Mouse (Mus musculus) frontal cortex, adult 2 months (tissue): ENCODE results near the gene Olfr460. TPM values are rescaled to one million over a fixed set of nuclear protein-coding genes. Genes with fewer than 3 reads are reported as not detected.
A peak's percentile ranks its signal among the peaks of the same experiment; 100 is the strongest.
"Not testable (repeated sequence)": the region's sequence is repeated elsewhere in the genome, so short reads cannot be mapped to it uniquely, and the experiment has no call there.

ENCODE experiments used
- DNase-seq, 2 experiments: peaks; one replicate each; pipeline ENCODE4 v3.0.0; 2022; ENCODE audit warnings: low spot score in 1 of 2; ENCODE audit errors: extremely low spot score in 1 of 2
- polyA plus RNA-seq: library from polyadenylated mRNA; depleted of rRNA; stranded (reverse); fragments of >200 nt; gene quantifications from 2 replicates; pipeline ENCODE4 v1.2.3, GENCODE M21; 2012; rRNA removed

Gene Olfr460
- polyA plus RNA-seq: 0.16 and 0.23 TPM in 2 replicates

DNA sequence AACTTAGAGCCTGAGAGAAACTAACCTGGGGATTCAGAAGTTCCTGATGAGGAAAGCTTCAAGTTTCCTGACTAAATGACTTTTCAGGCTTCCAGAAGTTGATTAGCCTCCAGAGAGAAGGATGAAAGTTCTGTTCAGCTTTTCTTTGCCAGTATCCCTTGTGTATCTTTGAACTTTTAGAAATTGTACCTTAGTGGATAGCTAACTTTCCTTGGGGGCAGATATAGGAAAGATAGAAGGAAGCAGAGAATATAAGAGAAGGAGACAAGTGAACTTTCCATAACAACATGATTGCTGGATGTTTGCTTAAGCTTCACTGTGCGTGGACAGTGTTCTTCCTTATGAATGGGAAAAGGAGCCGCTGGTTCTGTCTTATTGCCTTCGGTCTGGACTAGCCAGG, at the start of gene Olfr460:
Olfr460 (plus strand) TSS at position 301 of the 400 bp plus-strand sequence.
- DNase-seq: no peak

DNA sequence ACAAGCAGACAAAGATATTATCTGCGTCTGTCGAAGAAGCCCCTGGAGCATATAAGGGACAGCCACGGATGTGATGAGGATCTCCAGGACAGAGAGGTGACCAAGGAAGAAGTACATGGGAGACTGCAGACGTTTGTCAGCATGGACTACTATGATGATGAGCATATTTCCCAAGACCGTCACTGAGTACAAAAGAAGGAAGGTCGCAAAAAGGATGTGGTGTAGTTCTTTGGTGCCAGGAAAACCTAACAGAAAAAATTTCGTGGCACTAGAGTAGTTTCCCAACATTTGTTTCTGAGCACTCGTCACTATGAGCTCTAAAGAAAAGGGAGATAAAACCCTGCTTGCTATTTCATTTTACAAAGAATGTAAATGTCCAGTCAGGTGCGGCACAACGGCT, 24.6 kb upstream of the Olfr460 start:
- no peak for DNase-seq

DNA sequence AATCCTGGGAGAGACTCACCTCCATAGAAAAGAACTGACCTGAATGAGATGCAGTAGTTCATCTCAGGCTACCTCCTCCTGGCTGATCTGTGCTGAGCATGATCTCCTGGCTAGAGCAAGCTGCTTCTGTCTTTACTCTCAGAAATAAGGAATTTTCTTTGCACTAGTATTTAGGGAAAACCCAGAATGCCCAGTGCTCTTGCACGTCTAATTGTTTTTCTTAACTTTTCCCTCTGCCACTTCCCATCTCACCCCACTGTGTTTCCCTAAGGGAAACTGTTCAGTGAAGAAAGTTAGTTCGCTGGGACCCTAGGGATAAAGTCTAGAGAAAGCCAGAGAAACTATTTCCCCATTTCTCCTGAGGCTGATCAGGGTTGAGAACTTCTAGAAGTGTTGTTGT, 14.3 kb upstream of the Olfr460 start, which contains the start of gene Olfr461:
Olfr461 (minus strand) TSS at position 101 of the 400 bp plus-strand sequence.
- no peak for DNase-seq

DNA sequence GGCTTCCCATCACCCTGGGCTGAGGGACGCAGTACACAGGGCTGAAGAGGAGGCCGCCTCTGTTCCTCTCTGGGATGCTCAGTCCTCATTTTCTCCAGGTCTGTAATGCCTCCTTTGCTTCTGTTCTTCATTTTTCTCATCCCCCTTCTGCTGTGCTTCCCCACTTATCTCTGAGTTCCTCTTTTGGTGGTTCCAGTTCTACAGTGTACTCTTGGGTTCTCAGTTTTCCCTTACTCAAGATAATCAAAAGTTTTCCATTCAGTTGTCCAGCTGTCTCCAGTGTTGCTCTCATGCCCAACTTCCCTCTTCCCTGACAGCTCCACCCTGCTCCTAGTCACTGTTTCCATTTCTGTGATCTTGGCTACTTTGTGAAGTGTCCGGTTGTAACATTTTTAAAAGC, 4.3 kb downstream of the Olfr460 start:
- no peak for DNase-seq

DNA sequence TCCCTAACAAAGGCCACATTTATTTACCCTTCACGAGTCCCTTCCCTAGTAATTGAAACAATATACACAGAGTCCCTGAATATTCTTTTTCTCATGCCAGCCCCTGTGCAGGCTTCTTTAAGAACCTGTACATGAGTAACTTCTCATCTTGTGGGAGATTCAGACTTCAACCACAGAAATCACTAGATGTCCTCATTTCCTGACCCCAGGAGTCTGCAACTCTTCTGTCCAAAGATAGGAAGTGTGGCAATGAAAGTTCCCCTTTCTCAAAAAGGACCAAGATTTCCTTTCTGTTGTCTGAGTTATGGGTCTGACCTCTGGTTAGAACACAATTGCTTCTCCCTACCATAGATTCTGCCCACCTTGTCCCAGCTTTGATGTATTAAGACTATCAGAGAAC, 7.0 kb downstream of the Olfr460 start:
- no peak for DNase-seq

DNA sequence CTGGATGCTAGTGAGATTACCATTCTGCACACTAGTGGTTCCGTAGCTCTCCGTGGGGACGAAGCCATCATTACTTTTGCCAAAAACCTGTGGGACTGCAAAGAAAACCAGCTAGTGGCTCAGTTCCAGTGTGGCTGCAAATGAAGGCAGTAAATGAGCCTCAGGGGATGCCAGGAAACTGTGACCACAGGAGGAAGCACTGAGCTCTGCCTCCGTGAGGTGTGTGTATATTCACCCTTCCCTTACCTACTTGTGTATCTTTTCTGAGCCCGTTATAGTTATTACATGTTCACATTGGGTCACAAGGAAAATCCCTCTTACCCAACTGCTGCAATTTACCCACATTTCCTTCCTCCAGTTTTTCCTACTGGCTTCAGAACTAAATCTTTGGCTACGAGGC, 15.0 kb downstream of the Olfr460 start:
- no peak for DNase-seq

DNA sequence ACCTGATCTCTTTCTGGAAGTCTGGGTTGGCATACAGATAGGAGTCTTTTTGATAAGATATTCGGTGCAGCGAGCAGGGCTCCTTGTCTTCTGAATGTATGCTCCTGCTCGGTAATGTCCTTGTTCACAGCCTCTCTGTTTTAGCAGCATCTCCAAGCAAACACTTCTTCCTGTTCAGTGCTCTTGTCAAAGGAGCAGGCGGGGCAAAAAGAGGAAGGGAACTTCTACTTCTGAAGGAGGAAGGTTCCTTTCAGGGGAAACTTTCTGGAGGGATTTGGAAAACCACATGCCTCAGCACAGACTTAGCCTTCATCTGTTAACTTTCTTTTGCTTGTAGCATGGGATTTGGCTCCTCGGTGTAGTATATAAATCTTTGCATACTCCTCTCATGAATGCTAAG, 16.4 kb downstream of the Olfr460 start, which contains the start of gene Clec5a:
Clec5a (minus strand) TSS at position 177 of the 400 bp plus-strand sequence.
- DNase-seq: no peak

DNA sequence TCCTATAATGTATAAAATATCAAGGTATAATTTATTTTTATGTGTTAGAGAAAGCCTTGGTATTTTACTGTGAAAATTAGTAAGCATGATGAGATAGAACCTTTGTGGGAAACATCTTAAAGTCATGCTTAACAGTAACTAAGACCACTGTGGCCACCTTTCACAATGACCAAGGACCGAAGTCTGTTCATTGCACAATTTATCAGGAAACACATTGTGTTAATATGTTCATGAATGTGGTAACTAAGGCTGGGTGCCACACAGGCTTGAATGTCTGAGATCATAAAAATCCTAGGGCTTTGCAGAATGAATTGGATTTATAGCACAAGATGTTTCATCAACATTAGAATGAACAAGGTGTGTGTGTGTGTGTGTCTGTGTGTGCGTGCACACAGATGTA, 19.1 kb downstream of the Olfr460 start:
- DNase-seq: no peak

DNA sequence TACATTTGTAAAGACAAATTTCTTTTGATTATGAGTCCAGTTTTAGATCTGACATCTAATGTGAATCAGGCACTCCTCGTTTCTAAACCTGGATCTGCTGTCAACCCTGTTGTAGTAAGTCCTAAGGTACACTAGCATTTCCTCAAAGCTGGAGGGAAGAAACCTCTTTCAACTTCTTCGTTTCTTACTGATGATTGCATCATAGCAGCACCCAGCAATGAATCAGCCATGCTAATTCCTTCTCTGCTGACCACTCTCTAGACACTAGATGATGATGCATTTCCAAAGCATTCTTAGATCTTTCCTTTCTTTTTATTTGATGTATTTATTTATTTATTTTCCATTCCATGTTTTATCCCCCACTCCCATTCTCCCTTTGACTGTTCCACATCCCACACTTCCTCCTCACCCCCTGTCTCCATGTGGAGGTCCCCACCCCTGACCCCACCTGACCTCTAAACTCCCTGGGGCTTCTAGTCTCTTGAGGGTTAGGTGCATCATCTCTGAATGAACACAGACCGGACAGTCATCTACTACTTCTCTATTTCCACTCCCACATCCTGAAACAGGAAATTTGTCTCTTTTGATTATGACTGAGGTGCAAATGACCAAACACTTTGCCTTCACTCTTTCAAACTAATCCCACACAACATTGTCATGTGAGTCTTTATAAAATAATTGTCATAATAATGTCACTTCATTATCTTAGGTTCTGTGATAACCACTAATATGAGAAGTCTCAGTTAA, 25.7 kb downstream of the Olfr460 start:
- DNase-seq: no peak

DNA sequence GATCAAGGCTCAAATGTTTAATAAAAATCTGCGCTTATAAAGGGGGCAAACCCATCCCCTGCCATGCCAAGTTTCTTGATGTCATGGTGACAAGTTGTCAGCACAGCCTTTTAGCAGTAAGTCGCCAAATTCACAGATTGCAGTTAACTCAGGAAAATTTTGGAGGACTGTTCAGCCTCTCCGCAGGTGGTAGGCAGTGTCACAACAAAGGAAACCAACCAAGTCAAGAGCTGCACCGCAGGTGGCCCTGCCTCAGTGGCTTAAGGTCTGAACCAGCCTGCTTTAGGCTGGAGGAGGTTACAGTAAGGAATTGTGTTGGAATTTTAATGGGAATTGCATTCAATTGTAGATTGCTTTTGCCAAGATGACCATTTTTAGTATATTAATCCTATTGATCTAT, 29.3 kb downstream of the Olfr460 start:
- not testable (repeated sequence) for DNase-seq

DNA sequence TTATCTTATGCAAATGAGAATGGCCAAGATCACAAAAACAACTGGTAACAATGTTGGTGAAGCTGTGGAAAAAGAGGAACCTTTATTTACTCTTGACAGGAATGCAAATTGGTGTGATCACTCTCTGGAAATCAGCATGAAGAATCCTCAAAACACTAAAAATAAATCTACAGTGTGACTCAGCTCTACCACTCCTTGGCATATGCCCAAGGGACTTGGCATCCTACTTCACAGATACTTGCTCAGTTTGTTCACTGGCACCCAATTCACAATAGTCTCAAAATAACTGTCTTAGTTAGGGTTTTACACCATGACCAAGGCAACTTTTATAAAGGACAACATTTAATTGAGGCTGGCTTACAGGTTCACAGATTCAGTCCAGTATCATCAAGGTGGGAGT, 38.1 kb downstream of the Olfr460 start:
- peak; percentile 80 to 92 for DNase-seq

DNA sequence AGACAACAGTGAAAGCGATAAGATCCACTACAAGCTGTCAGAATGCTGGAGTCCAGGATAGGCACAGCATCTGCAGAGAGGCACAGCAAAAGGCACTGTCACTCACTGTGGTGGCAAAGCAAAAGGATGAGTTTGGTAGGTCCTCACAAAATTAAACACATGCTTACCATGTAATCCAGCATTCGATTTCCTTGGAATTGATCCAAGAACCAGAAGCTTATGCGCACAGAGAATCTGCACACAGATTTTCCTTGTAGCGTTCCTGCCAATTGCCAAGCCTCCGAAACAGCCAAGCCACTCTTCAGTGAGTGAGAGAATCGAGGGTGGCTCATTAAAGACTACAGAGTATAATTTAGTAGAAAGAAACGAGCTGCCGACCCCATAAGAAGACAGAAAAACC, 41.0 kb downstream of the Olfr460 start:
- peak in 1 of 2 experiments; percentile 42 for DNase-seq

DNA sequence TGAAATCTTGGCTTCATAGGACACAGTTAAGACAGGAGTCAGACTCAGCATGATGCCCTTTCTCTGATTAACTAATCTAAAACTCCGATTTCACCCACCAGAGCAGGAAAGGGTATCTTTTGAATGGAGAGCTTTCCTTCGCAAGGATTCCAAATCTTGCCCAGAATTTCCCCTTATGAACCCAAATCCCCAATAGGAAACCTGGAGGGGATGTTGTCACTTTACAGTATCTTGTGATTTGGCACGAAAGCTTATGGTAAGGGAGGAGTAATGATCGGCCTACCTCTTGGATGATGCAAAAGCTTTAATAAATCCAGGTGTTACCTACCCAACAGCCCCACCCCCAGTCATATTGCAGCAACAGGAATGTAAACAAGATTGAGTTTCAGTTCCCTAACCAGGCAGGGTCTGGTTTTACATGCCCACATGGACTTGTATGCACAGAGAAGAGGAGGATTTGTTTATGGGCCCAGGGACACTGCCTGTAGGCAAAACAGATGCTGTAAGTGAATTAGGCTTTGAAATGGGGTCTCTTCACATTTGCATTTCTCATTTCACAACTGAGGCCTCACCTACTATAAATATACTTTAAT, 44.1 kb downstream of the Olfr460 start, which contains the start of gene Tas2r138:
Tas2r138 (minus strand) TSS at position 51 of the 593 bp plus-strand sequence.
- DNase-seq: no peak

DNA sequence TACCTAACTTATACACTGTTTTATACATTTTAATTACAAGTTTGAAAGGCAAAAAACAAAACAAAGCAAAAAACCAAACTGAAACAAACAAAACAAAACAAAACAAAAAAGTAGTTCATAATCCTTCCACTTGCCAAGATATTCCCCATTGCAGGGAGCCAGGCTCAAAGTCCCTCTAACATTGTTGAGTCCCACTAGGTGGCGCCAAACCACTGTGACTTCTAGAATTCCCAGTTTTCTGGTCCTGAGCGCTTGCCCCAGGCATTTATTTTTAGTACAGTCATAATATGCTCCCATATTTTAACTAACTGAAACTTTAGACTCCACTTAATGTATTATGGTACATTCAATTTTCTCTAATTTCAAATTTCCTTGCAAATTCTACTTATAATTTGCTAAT, 48.7 kb downstream of the Olfr460 start:
- peak in 1 of 2 experiments; percentile 82 for DNase-seq

Other genes starting within 250 kb of the Olfr460 start
- gene Agk, start 244.3 kb upstream of the Olfr460 start, polyA plus RNA-seq: 29.9 and 33.9 TPM in 2 replicates
- gene E330009J07Rik, start 133.4 kb upstream of the Olfr460 start, polyA plus RNA-seq: 24.1 and 24.5 TPM in 2 replicates
- gene Wee2, start 130.4 kb upstream of the Olfr460 start, polyA plus RNA-seq: 0.06 and 0.11 TPM in 2 replicates
- 55.2 and 61.3 TPM in 2 replicates for gene Ssbp1, start 98.1 kb upstream of the Olfr460 start, polyA plus RNA-seq
- gene Tas2r137, start 78.3 kb upstream of the Olfr460 start, polyA plus RNA-seq: 0.10 and 0.23 TPM in 2 replicates
- gene Tas2r108, start 76.0 kb upstream of the Olfr460 start, polyA plus RNA-seq: 0.11 and 0.20 TPM in 2 replicates
- not detected in 2 replicates for gene Prss37, start 50.0 kb upstream of the Olfr460 start, polyA plus RNA-seq
- not detected in 2 replicates for gene Olfr461, start 14.4 kb upstream of the Olfr460 start, polyA plus RNA-seq
- gene Clec5a, start 16.3 kb downstream of the Olfr460 start, polyA plus RNA-seq: 2.0 and 4.0 TPM in 2 replicates
- gene Tas2r138, start 43.8 kb downstream of the Olfr460 start, polyA plus RNA-seq: not detected in 2 replicates
- gene Mgam, start 59.3 kb downstream of the Olfr460 start, polyA plus RNA-seq: 0.50 and 0.78 TPM in 2 replicates